Mouse (Mus musculus): Measurements from ENCODE around the gene Tubg1. TPM values are rescaled to one million over a fixed set of nuclear protein-coding genes. Genes with fewer than 3 reads are reported as not detected.
"Not testable (repeated sequence)": the region's sequence is repeated elsewhere in the genome, so short reads cannot be mapped to it uniquely, and the experiment has no call there.

The Tubg1 gene
- total RNA-seq, 2 experiments from 2014 or later, result 44.9 to 46.6 TPM

DNA sequence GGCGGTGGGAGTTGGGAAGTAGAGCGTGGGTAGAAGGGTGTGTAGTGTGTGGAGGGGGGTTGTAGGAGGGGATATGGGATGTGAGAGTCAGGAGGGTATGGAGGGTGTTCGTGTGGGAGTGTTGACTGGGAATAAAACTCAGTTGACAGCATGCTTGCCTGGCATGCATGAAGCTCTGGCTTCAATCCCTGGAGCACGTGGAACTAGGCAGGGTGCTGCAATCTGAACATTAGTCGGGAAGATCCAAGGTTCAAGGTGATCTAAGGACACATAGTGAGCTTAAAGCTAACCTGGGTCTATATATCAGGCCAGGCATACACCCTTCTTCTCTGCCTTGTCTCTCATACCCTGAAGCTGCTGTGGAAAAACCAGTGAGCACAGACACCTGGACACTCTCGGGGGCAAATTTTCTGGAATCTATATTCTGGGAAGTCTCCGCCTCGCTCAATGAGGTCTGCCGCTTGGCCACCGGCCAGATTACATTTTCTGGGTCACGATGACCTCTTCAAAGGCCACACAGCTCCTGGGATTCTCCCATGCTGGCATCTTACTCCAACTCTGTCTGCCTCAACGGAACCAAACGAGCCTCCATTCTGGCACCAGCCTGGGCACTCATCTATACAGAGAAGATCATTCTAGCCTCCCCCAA is 14.6 kb downstream of the Tubg1 start:
- DNase-seq (ENCODE audit: low spot score in 2 of 2), result no peak
- intact Hi-C loops (cut with DNase I), result no loop called here

DNA sequence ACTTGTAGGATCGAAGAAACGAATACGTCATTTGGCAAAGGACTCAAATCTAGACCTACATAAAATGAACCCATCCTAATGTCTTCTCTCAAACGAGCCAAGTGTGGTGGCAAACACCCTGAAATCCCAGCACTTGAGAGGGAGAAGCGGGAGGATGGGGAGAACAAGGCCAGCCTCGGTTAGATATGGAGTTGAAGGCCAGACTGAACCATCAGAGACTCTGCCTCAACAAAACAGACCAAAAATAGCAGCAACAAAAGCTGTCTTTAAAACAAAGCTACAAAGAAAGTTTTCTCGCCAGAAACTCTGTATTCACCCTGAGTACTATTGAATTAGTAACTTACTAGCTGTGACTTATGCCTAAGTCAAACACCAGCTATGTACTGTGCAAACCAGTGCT is 17.3 kb downstream of the Tubg1 start:
- no peak for DNase-seq (ENCODE audit: low spot score in 2 of 2)
- intact Hi-C loops (cut with DNase I), result no loop called here

DNA sequence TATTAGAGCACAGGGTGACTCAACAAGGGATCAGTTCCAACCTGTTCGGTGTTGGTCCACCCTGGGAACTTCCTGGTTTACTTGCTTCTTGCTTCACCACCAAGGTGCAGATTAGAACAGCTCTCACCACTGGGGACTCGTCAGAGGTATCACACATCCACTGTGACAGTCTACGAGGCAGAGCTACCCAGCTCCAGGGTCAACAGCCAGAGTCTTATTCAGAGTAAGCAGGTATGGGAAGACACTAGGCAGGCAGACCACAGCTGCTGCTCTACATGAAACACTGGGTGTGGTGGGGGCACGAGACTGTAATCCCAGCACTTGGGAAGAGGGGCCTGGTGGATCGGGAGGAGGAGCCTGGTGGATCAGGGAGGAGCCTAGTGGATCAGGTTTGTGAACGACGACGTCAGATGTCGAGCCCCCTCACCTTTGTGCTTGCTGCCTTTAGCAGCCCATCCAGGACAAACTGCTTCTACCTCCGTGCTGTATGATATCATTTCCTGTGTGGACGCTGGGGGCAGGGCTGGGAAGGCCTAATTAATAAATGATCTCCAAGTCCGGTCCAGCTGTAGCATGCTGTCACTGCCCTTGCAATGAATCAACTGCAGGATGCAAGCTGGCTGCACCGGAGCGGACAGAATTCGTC is 18.9 kb downstream of the Tubg1 start:
- no peak for DNase-seq (ENCODE audit: low spot score in 2 of 2)
- intact Hi-C loops (cut with DNase I), result no loop called here

GRCm38 (mm10) chr11:101140164-101140819 is 20.6 kb downstream of the Tubg1 start:
- no peak for DNase-seq (ENCODE audit: low spot score in 2 of 2)
- intact Hi-C loops (cut with DNase I), result no loop called here

DNA sequence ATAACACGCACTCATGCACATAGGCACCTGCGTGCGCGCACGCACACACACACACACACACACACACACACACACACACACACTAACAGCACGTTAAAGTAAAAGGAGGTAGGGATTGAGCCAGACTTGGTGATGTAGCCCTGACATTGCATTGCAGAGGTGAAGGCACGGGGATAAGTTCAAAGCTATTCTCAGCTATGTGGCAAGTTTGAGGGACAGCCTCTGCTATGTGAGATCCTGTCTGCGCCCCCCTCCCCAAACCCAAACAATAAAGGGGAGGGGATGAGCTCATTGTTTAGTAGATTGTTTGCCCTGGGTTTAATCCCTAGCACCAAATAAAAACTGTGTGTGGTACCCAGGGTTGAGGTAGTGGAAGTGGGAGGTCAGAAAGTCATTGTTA is 21.4 kb downstream of the Tubg1 start:
- intact Hi-C loops (cut with DNase I), result no loop called here
- no peak for DNase-seq (ENCODE audit: low spot score in 2 of 2)

DNA sequence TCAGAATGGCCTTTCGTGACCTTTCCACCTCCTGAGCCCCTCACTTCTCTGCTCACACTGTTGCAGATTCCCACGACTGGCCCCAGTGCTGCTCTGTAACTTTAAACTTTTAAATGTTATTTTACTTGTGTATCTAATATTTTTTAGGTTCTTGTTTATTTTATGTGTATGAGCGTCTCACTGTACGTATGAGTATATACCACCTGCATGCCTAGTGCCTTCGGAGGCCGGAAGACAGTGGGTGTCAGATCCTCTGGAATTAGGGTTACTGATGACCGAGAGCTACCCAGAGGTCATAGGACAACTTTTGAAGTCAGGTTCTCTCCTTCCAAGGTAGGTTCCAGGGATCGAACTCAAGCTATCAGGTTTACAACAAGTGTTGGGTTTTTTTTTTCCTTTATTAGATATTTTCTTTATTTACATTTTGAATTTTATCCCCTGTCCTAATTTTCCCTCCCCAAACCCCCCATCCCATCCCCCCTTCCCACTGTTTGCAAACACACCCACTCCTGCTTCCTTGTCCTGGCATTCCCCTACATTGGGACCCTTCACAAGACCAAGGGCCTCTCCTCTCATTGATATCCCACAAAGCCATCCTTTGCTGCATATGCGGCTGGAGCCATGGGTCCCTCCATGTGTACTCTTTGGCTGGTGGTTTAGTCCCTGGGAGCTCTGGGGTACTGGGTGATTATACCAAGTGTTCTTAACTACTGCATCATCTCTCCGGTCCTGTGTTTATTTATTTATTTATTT is 22.7 kb downstream of the Tubg1 start:
- intact Hi-C loops (cut with DNase I), result no loop called here
- DNase-seq (ENCODE audit: low spot score in 2 of 2), result no peak

DNA sequence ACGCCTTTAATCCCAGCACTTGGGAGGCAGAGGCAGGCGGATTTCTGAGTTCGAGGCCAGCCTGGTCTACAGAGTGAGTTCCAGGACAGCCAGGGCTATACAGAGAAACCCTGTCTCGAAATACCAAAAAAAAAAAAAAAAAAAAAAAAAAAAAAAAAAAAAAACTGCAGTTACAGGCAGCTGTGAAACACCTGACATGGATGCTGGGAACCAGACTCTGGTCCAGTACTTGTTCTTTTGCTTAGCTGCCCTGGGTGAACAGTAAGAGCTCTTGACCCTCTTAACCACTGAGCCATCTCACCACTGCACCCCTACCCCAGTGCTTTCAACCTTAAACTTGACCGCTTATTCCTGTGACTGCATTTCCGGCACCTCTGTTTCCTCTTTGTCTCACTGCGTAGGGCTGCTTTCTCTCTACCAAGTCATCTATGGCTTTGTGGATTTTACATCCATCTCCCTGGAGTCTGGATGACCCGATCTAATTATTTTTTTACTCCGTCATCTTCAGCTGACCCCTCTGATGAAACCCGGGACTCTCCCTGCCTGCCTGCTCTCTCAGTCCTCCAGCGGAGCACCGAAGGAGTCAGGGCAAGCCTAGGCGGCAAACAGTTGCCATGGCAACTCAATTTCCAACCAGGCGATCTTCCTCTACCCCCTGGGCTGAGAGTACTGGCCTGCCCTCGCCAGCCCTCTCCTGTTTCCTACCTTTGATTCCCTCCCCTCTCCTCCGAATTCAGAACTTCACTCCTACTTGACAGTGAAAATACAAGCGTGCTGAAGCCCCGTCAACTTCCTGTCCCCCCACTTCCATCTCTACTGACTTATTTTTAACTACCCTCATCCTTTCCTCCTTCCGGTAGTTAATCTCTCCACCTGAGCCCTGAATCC is 23.8 kb downstream of the Tubg1 start:
- intact Hi-C loops (cut with DNase I), result no loop called here
- peak; percentile 56 to 57 for DNase-seq (ENCODE audit: low spot score in 2 of 2)

DNA sequence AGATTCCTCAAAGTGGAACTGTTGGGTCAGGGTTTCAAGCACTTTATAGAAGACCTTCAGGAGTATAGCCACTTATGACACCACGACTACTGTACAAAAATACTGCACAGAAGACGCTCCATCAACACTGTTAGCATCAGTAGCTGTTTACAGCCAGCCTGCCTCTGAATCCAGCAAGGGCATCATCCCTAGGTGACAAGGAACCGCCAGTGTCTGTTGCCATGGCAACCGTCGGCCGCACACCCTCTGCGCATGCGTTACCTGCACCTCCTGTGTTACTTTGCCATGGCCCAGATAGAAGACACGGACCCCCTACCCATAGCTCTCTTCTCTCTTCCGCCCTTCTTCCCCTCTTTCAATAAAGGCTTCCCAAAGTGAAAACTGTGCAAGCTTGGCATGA is 26.6 kb downstream of the Tubg1 start:
- intact Hi-C loops (cut with DNase I), result no loop called here
- DNase-seq (ENCODE audit: low spot score in 2 of 2), result peak in 1 of 2 experiments; percentile 40

DNA sequence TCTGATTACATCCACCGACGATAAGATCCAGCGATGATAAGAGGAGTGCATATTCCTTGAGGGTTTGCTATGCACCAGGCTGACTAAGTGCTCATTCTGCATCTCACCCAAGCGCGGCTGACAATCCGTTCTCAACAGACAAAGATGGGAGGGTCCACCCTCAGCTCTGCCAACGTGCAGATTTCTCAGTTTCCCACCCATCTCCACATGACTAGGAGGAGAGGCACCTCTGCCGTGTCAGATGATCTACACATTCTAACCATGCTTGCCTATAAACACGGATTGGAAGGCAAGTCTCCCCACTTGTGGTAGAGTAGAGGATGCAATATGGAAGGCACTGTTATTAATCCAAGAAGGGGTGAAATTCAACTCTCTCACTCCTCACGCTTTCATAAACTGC is 29.0 kb downstream of the Tubg1 start:
- intact Hi-C loops (cut with DNase I), result no loop called here
- DNase-seq (ENCODE audit: low spot score in 2 of 2), result no peak

- intact Hi-C loops (cut with DNase I), result no loop called here
- DNase-seq (ENCODE audit: low spot score in 2 of 2), result no peak
These were observed 29.7 kb downstream of the Tubg1 start for GRCm38 (mm10) chr11:101149178-101150105.

GRCm38 (mm10) chr11:101151063-101151462 is 31.3 kb downstream of the Tubg1 start:
- intact Hi-C loops (cut with DNase I), result no loop called here
- no peak for DNase-seq (ENCODE audit: low spot score in 2 of 2)

DNA sequence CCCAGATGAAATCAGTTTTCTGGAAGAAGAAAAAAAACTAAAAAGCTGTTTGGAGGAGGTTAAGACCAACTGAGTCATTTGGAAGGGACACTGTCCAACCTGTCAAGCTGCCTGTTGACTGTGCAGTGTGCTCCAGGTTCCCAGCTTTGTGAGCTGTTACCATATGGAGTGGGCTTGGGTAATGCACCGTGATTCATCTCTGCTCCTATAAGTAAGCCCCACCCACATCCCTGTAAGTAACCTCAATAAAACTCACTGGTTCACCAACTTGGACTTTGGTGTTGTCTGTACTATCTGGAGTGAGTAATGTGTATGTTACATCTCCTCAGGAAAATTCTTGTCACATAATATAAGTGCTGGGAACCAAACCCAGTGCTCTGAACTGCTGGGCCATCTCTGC is 33.1 kb downstream of the Tubg1 start:
- intact Hi-C loops (cut with DNase I), result no loop called here
- DNase-seq (ENCODE audit: low spot score in 2 of 2), result no peak

GRCm38 (mm10) chr11:101154648-101155047 is 34.9 kb downstream of the Tubg1 start:
- no peak for DNase-seq (ENCODE audit: low spot score in 2 of 2)
- intact Hi-C loops (cut with DNase I), result no loop called here

GRCm38 (mm10) chr11:101155151-101155550 is 35.4 kb downstream of the Tubg1 start:
- DNase-seq (ENCODE audit: low spot score in 2 of 2), result no peak
- intact Hi-C loops (cut with DNase I), result no loop called here

- peak; percentile 84 to 92 for DNase-seq (ENCODE audit: low spot score in 2 of 2)
- intact Hi-C loops (cut with DNase I), result no loop called here
These were observed 36.1 kb downstream of the Tubg1 start, which contains the start of gene Tubg2 for GRCm38 (mm10) chr11:101155728-101156371. Tubg2 (plus strand) TSS chr11:101155907.

DNA sequence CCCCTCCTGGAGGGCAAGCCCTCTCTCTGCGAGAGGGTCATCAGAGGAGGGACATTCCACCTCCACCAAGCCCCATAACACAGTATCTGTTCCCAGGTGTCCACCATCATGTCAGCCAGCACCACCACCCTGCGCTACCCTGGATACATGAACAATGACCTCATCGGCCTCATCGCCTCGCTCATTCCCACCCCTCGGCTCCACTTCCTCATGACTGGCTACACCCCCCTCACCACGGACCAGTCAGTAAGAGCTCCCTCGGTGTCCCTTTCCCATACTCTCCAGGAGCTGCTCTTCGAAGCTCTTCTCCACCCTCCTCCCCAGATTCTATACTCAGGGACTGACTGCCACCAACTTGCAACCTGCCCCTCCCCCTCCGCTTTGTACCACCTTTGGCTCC is 40.4 kb downstream of the Tubg1 start:
- intact Hi-C loops (cut with DNase I); DNase-seq (ENCODE audit: low spot score in 2 of 2): not testable (repeated sequence)

GRCm38 (mm10) chr11:101160981-101161505 is 41.3 kb downstream of the Tubg1 start:
- intact Hi-C loops (cut with DNase I), result not testable (repeated sequence)

GRCm38 (mm10) chr11:101161551-101161950 is 41.8 kb downstream of the Tubg1 start:
- intact Hi-C loops (cut with DNase I), result no loop called here
- DNase-seq (ENCODE audit: low spot score in 2 of 2), result no peak

More at GRCm38 (mm10) chr11:101160981-101161505, 41.3 kb downstream of the Tubg1 start:
- DNase-seq (ENCODE audit: low spot score in 2 of 2), result not testable (repeated sequence)

Data from left cerebral cortex, postnatal 25 days (tissue).